Mouse (Mus musculus) bone marrow, adult 2 months (tissue): ENCODE measurements at regions not wholly inside any gene's neighbourhood (a gene's known extent, or its start where the extent isn't known, plus 50 kb on each side); places are given as distances from the start of the nearest gene placed in this dataset.

Source experiments
- CTCF ChIP-seq: fragments of 200-500 bp; IDR thresholded peaks from 2 replicates; pipeline ENCODE4 v1.5.1; 2011; ENCODE audit warnings: low read length, control low read depth; ENCODE audit not compliant: control insufficient read depth, insufficient read depth
- POLR2A ChIP-seq: fragments of 200-500 bp; IDR thresholded peaks from 2 replicates; pipeline ENCODE4 v1.6.1; 2011; ENCODE audit warnings: low read depth, mild to moderate bottlenecking, control low read depth, low read length, borderline replicate concordance; ENCODE audit not compliant: control insufficient read depth

GRCm38 (mm10) chr2:11375092-11375491 is 178.8 kb downstream of the Pfkfb3 start:
- TF ChIP-seq POLR2A (no peak), CTCF (no peak)
